Mouse (Mus musculus) thymus, adult 2 months (tissue): ENCODE data around the gene Trip11.

ENCODE experiments used
- CTCF ChIP-seq: fragments of 200-500 bp; IDR thresholded peaks from 2 replicates; pipeline ENCODE4 v1.5.1; 2012; ENCODE audit warnings: mild to moderate bottlenecking, control low read depth, low read length, moderate library complexity, borderline replicate concordance; ENCODE audit not compliant: control insufficient read depth, poor library complexity, insufficient read depth; ENCODE audit errors: extremely low read depth
- POLR2A ChIP-seq: fragments of 200-500 bp; IDR thresholded peaks from 2 replicates; pipeline ENCODE4 v1.6.1; 2012; ENCODE audit warnings: mild to moderate bottlenecking, low read length, control low read depth, moderate library complexity; ENCODE audit not compliant: control insufficient read depth, poor library complexity, insufficient read depth; ENCODE audit errors: extremely low read depth

GRCm38 (mm10) chr12:101789767-101790166 is 123.3 kb downstream of the Trip11 start:
- no peak for TF ChIP-seq POLR2A
- no peak for TF ChIP-seq CTCF
